Mouse (Mus musculus): ENCODE measurements around the gene Thrsp. TPM values are rescaled to one million over a fixed set of nuclear protein-coding genes. Genes with fewer than 3 reads are reported as not detected.
"Not testable (repeated sequence)": the region's sequence is repeated elsewhere in the genome, so short reads cannot be mapped to it uniquely, and the experiment has no call there.

The Thrsp gene
- 1,000 to 10,000 TPM in 1 of 2 experiments, 100 to 1,000 TPM in 1; 552 to 1,139 TPM for total RNA-seq (2021)
- 258 and 373 TPM in 2 replicates for polyA plus RNA-seq (2012; rRNA removed)
- long read RNA-seq, transcript Thrsp-201 (2 exons, 1,277 nt): major isoform, 713 of 844 reads
- long read RNA-seq, partial matches to known transcripts: 124 of 844 reads
- long read RNA-seq, other reads (novel, unspliced or antisense): 7 of 844 reads

DNA sequence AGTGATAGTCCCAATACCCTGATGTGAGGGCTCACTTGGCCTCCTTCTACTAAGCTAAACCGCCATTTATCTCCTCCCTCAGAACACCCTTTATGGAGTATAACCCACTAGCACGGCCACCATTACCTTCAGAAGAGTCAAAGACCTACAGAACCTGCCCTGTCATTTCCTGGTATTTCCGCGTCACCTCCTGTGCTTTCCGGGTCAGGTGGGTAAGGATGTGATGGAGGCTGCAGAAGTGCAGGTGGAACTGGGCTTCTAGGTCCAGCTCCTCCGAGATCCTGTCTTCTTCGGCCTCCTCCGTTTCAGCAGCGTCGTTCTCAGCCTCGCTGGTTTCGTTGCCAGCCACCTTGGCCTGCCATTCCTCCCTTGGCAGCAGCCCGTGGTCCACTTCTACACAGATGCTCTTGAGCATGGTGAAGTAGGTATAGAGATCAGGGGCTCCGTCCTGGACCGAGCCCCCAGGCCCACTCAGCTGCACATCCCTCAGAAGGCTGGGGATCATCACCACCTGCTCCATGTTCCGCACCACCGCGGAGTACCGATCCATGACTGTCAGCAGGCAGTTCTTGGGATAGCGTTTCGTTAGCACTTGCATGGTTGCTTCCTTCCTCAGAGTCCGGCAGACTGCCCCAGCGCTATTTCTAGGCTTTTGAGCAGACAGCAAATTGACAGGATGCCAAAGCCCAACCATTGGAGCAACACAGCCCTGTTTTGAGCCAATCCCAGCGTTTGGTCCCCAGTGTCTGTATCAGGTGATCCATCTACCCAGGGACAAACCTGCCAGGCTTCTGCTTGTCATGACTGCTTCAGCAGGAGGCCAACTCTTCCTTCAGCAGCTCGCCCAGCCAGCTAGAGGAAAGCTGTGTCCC is at the start of gene Thrsp:
TSS of gene Thrsp (minus strand) at position 825 of the 872 bp plus-strand sequence.
- DNase-seq: peak; percentile 87

- no peak for DNase-seq
Observed at GRCm38 (mm10) chr7:97455577-97455976, 38.0 kb upstream of the Thrsp start.

GRCm38 (mm10) chr7:97454795-97455194 is 37.3 kb upstream of the Thrsp start:
- no peak for DNase-seq

DNA sequence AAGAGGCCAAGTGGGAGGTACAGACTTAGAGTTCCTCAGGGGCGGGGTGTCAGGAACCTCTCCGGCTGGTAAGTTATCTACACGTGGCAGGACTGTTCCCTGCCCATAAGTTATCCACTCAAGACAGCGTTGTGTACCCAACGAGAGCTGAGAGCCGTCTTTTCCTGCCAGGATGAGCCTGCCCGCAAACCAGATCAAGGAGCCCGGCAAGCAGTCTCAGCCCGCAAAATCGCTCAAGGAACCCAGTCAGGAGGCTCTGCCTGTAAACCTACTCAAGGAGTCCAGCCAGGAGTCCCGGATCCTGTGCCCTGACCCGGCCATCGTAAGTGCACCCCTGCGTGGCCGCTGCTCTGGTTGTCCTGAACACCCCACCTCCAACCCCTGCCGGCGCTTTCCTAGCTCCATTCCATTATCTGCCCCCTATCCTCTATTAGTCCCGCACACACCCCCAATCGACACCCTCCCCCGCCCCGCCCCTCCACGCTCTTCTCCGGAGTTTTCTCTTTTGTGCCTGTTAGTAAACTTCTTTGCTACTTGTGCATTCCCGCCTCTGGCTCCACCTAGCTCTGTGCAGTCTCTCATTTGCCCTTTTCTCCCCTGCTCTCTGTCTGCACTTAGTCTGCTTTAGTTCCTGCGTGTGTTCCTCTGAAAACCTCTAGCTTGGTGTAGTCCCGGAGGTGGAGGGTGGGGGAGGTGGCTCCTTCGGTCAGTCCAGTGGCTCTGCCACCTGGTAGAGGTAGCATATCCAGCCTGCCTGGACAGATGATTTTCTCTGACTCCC is 35.8 kb upstream of the Thrsp start:
- peak; percentile 38 for DNase-seq

GRCm38 (mm10) chr7:97452196-97452595 is 34.7 kb upstream of the Thrsp start:
- no peak for DNase-seq

- not testable (repeated sequence) for DNase-seq
Observed at GRCm38 (mm10) chr7:97451023-97451422, 33.5 kb upstream of the Thrsp start, which contains the start of gene Kctd14. TSS of gene Kctd14 (plus strand) at chr7:97451323.

GRCm38 (mm10) chr7:97447050-97447531 is 29.6 kb upstream of the Thrsp start:
- DNase-seq: peak; percentile 42

- peak; percentile 89 for DNase-seq
Observed at GRCm38 (mm10) chr7:97446171-97446925, 28.8 kb upstream of the Thrsp start.

- no peak for DNase-seq
Observed at GRCm38 (mm10) chr7:97438986-97439385, 21.5 kb upstream of the Thrsp start.

- DNase-seq: no peak
Observed at GRCm38 (mm10) chr7:97434517-97434916, 17.0 kb upstream of the Thrsp start.

- not testable (repeated sequence) for DNase-seq
Observed at GRCm38 (mm10) chr7:97433517-97433916, 16.0 kb upstream of the Thrsp start.

GRCm38 (mm10) chr7:97429705-97430104 is 12.2 kb upstream of the Thrsp start:
- DNase-seq: no peak

DNA sequence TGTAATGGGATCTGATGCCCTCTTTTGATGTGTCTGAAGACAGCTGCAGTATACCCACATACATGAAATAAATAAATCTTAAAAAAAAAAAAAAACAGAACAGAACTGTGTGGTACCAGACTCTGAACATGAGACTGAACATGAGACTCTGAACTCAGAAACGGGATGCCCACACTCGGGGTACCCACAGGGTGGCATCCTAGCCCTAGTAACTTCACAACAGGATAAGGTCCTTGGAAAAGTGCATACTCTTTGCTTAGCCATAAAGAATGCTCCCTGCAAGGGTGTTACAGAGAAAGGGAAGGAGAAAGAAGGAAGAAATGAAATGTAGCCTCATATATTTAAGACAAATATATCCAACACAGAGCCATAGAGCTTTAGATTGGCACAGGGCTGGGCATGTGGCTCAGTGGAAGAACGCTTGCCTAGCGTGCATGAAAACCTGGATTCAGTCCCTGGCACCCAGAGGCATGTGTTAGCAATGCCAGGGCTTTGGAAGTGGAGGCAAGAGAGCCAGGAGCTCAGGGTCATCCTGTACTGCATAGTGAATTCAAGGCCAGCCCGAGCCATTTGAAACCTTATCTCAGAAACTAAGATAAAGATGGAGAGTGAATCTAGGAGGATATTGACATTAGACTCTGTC is 10.4 kb upstream of the Thrsp start:
- DNase-seq: peak; percentile 80

DNA sequence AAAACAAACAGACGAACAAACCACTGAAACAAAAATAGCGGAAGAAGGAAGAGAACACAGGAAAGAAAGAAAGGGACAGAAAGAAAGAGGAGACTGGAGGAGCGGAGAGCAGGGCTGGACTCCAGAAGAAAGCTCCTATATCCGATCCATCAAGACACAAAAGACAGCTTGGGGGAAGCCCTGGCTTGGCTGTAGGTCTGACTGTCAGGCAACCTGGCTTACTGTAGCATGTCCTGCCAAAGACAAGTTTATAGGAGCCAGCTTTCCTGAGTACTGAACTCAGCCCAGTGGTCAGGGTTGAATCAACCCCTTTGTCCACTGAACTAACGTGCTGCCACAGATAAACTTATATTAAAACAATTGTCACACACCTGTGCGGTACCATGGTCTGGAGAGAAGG is 9.8 kb upstream of the Thrsp start:
- DNase-seq: no peak

GRCm38 (mm10) chr7:97426566-97426965 is 9.0 kb upstream of the Thrsp start:
- DNase-seq: peak; percentile 61

- peak; percentile 90 for DNase-seq
Observed at GRCm38 (mm10) chr7:97424621-97425245, 7.2 kb upstream of the Thrsp start.

- DNase-seq: no peak
Observed at GRCm38 (mm10) chr7:97423754-97424153, 6.2 kb upstream of the Thrsp start.

GRCm38 (mm10) chr7:97420958-97421651 is 3.6 kb upstream of the Thrsp start:
- DNase-seq: peak; percentile 84

DNA sequence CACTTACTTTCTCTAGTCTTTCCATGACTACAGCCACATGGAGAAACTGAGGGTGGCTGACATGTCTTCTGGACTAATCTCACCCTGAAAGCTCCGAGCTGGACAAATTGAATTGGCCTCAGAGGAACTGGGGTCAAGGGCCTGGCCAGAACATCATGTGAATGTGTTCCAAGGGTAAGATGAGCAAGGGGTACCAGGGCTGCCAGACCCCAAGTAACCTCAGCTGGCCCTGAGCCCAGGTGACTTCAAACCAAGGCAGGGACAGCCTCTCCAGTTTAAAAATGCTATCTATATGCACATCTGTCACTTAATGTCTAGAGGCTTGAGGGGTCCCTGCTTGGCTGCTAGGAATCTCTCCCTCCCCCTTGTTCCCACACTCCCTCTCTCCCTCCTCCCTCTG is 2.9 kb upstream of the Thrsp start:
- DNase-seq: peak; percentile 52

GRCm38 (mm10) chr7:97419163-97419562 is 1.6 kb upstream of the Thrsp start:
- no peak for DNase-seq
